Mouse (Mus musculus) liver, adult 2 months (tissue): Measurements from ENCODE around the gene Tenm3. TPM values are rescaled to one million over a fixed set of nuclear protein-coding genes. Genes with fewer than 3 reads are reported as not detected.
A peak's percentile ranks its signal among the peaks of the same experiment; 100 is the strongest.

Experiments
- DNase-seq: peaks from one replicate; pipeline ENCODE4 v3.0.0-alpha.2; 2011; ENCODE audit warnings: low read depth, low spot score; ENCODE audit errors: extremely low read depth
- H3K27ac ChIP-seq: fragments of 200-500 bp; replicated peaks from 2 replicates; pipeline ENCODE4 v1.5.1; 2012; ENCODE audit warnings: low read depth, mild to moderate bottlenecking, control low read depth, inconsistent platforms, low read length; ENCODE audit not compliant: insufficient read depth
- H3K27me3 ChIP-seq: fragments of 200-500 bp; 2 replicates; pipeline ENCODE4 v1.6.1; 2012; ENCODE audit warnings: mild to moderate bottlenecking, moderate library complexity, low read length, inconsistent platforms; ENCODE audit not compliant: control insufficient read depth, insufficient read depth
- H3K36me3 ChIP-seq: fragments of 200-500 bp; 2 replicates; pipeline ENCODE4 v1.6.1; 2012; ENCODE audit warnings: low read length, inconsistent platforms; ENCODE audit not compliant: control insufficient read depth, insufficient read depth
- H3K4me1 ChIP-seq: fragments of 200-500 bp; 2 replicates; pipeline ENCODE4 v1.6.1; 2011; ENCODE audit warnings: low read length; ENCODE audit not compliant: control insufficient read depth, insufficient read depth
- H3K4me3 ChIP-seq: fragments of 200-500 bp; 2 replicates; pipeline ENCODE4 v1.5.1; 2011; ENCODE audit warnings: low read depth, mild to moderate bottlenecking, control low read depth, low read length, moderate library complexity; ENCODE audit not compliant: insufficient read depth
- H3K79me2 ChIP-seq: fragments of 200-500 bp; 2 replicates; pipeline ENCODE4 v1.6.1; 2012; ENCODE audit warnings: inconsistent platforms, mild to moderate bottlenecking, low read length, moderate library complexity; ENCODE audit not compliant: control insufficient read depth, insufficient read depth
- H3K9ac ChIP-seq: fragments of 200-500 bp; 2 replicates; pipeline ENCODE4 v1.6.1; 2012; ENCODE audit warnings: low read depth, mild to moderate bottlenecking, control low read depth, inconsistent platforms, low read length
- CTCF ChIP-seq: fragments of 200-500 bp; IDR thresholded peaks from 2 replicates; pipeline ENCODE4 v1.5.1; 2011; ENCODE audit warnings: low read depth, low read length, control low read depth
- POLR2A ChIP-seq: fragments of 200-500 bp; IDR thresholded peaks from 2 replicates; pipeline ENCODE4 v1.6.1; 2011; ENCODE audit warnings: low read length, control low read depth; ENCODE audit not compliant: insufficient read depth; ENCODE audit errors: extremely low read depth
- WGBS: fragments of 180-500 bp; shearing (Covaris S2); methylation state at CpG from one replicate; pipeline ENCODE4 v1.1.7; 2018; 5-methylcytosine and 5-hydroxymethylcytosine counted together
- polyA plus RNA-seq: library from polyadenylated mRNA; depleted of rRNA; stranded (reverse); fragments of >200 nt; gene quantifications from 2 replicates; pipeline ENCODE4 v1.2.3, GENCODE M21; 2012
- total RNA-seq: library from RNA; depleted of rRNA; stranded (reverse); fragments of >200 nt; gene quantifications from 2 replicates; pipeline ENCODE4 v1.2.3, GENCODE M21; 2014

Tenm3 gene
- total and polyA plus RNA-seq, 2 experiments = 5.3 to 12.5 TPM

DNA sequence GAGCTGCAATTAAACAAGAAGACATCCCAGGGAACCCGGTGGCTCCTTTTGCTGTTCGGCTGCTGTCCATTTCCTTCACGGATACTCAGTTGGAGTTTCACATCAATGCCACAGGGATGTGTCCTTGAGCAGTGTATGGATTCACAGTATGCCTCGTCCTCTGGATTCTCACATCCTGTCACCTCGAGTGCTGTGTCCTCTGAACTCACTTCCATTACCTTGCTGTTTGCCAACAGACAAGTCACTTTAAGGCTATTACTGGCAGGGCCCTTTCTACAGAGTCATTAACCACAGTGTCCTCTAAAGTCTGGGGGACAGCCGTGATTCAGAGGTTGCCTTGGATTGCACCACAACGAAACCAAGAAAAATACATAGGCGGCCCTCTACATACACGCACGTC lies 110.0 kb downstream of the Tenm3 start:
- TF ChIP-seq CTCF = no peak
- no peak for TF ChIP-seq POLR2A
- no peaks in the 10 kb centered on the region for H3K27me3 ChIP-seq
- H3K27ac ChIP-seq = peak overlapping the region; percentile 83
- no peaks in the 10 kb centered on the region for H3K79me2 ChIP-seq
- 28% methylated on average over 10 of the region's 10 CpGs for WGBS
- H3K36me3 ChIP-seq = no peaks in the 10 kb centered on the region
- H3K9ac ChIP-seq = peak overlapping the region; percentile 42
- no peak overlapping the region for H3K4me3 ChIP-seq
- peaks cover 19% of the 10 kb centered on the region for H3K4me1 ChIP-seq
- peak; percentile 80 for DNase-seq

DNA sequence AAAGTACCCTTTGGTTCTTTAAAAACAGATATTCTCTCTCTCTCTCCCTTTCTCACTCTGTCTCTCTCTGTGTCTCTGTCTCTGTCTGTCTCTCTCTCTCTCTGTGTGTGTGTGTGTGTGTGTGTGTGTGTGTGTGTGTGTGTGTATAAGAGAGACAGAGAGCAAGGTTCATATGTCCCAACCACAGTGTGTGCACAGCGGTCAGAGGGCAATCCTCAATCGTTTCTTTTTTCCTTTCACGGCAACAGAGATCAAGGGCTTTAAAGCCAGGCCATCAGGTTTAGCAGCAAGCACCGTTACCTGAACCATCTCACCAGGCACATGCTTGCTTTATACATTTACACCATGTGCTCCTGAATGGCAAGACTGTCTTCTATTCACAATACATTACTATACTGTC lies 110.7 kb downstream of the Tenm3 start:
- H3K27ac ChIP-seq = peak overlapping the region; percentile 83
- peaks cover 19% of the 10 kb centered on the region for H3K4me1 ChIP-seq
- TF ChIP-seq POLR2A = no peak
- no peak for TF ChIP-seq CTCF
- H3K36me3 ChIP-seq = no peaks in the 10 kb centered on the region
- H3K9ac ChIP-seq = peak overlapping the region; percentile 42; the same call in 1 of the 2 replicates
- H3K79me2 ChIP-seq = no peaks in the 10 kb centered on the region
- no peak overlapping the region for H3K4me3 ChIP-seq
- 24% methylated on average over 4 of the region's 4 CpGs for WGBS
- peak; percentile 98 for DNase-seq
- H3K27me3 ChIP-seq = no peaks in the 10 kb centered on the region

DNA sequence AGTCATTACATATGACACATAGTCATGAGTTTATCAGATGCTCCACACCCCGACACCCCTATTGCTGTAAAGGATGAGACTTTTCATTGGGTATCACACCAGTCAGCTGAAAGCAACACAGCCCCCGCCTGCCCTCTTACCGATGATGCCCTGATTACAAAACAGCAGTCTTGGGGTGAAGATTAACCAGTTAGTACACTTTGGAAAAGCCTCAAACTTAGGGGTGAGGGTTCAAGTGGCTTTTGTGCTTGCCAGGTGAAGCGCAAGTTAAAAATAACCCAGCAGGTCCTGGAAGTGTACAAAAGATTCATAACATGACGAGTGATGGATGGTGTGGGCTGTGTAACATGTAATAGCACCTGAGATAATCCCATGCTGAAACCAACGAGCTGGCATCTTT lies 113.0 kb downstream of the Tenm3 start:
- WGBS = 19% methylated on average over 6 of the region's 6 CpGs
- no peak overlapping the region for H3K4me3 ChIP-seq
- H3K79me2 ChIP-seq = no peaks in the 10 kb centered on the region
- no peaks in the 10 kb centered on the region for H3K27me3 ChIP-seq
- peak; percentile 100 for DNase-seq
- H3K9ac ChIP-seq = no peak overlapping the region
- peaks cover 19% of the 10 kb centered on the region for H3K4me1 ChIP-seq
- TF ChIP-seq CTCF = no peak
- TF ChIP-seq POLR2A = no peak
- no peaks in the 10 kb centered on the region for H3K36me3 ChIP-seq
- peak overlapping the region; percentile 95 for H3K27ac ChIP-seq

DNA sequence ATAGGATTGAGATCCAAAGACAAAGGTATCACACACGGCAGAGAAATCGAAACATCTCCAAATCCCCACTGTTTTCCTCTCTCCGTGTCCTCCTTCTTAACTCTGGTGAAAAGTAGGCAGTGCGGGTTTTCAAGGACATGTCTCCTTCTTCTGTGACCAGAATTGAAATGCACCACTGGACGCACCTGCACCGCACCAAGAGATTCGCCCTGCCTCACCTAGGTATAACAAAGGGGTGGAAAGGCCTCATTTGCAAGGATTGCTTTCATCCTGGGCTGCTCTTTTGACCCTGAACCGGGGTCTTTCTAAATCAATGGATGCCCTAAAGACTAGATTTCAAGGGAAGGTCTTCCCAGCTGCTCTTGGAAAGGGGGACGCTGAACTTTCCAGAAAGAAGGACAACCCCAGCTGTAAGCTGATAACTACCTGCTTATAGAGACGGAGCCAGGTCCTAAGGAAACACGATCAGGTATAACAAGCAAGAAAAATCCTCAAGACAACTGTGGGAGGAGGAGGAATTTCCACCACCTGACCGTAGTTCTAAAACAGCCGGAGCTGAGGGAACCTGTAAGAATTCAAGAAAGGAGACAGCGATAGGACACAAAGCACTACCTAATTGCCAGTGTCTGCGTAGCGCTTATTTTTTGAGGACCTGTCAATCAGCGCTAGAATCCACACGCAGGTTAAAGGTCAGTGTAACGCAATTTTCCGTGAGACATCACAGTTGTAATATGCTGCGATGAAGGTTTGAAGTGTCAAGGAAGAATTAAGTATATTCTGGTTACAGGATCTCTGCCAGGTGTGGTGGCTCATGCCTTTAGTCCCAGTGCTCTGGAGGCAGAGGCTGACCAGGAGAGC lies 114.7 kb downstream of the Tenm3 start:
- WGBS = 77% methylated on average over 21 of the region's 21 CpGs
- Histone ChIP-seq H3K79me2 (no peaks in the 10 kb centered on the region), H3K36me3 (no peaks in the 10 kb centered on the region), H3K4me3 (no peak overlapping the region), H3K27ac (no peak overlapping the region), H3K9ac (no peak overlapping the region), H3K4me1 (peaks cover 17% of the 10 kb centered on the region), H3K27me3 (no peaks in the 10 kb centered on the region)
- TF ChIP-seq POLR2A = no peak
- TF ChIP-seq CTCF = no peak
- DNase-seq = peak; percentile 74

DNA sequence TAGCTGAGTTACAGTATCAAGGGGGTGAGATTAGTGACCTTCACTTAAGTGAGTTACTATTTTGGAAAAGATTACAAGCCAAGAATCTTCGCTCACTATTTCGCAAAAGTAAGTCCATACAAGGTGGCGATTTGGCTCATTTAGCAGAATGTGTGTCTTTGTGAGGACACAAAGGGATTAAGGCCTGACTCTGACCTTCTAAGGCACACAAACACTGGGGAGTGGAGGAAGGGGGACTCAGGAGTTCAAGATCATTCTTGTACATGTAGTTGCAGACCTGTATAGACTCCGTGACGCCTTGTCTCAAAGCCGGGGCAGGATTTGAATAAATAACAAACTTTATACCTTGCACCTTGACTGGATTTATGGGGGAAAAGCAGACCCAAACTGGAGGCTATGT lies 115.7 kb downstream of the Tenm3 start:
- WGBS = 94% methylated on average over 6 of the region's 6 CpGs
- Histone ChIP-seq H3K27me3 (no peaks in the 10 kb centered on the region), H3K79me2 (no peaks in the 10 kb centered on the region), H3K4me1 (peaks cover 8% of the 10 kb centered on the region), H3K4me3 (no peak overlapping the region), H3K36me3 (no peaks in the 10 kb centered on the region), H3K27ac (no peak overlapping the region), H3K9ac (no peak overlapping the region)
- DNase-seq = peak; percentile 18
- TF ChIP-seq POLR2A (no peak), CTCF (no peak)

DNA sequence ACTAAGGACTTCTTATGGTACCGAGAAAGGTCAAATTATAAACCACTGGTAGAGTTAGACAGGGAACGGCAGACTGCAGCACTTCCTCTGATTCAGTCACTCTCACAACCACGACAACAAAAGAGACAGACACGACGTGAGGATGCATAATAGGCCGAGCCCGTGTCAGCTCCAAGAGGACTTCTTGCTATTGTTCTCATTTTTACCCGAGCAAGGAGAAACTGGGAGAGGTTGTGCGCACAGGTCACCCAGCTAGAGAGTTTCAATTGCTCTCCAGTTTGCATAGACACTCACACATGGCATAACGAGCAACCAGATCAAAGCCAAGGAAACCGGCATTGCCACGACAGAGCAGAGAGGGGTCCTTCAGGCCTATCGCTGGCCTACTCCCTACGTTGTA lies 121.0 kb downstream of the Tenm3 start:
- 80% methylated on average over 14 of the region's 14 CpGs for WGBS
- Histone ChIP-seq H3K4me3 (no peak overlapping the region), H3K4me1 (no peaks in the 10 kb centered on the region), H3K9ac (no peak overlapping the region), H3K27ac (no peak overlapping the region), H3K79me2 (no peaks in the 10 kb centered on the region), H3K27me3 (no peaks in the 10 kb centered on the region), H3K36me3 (no peaks in the 10 kb centered on the region)
- TF ChIP-seq POLR2A = no peak
- no peak for TF ChIP-seq CTCF
- DNase-seq = no peak
